Mouse (Mus musculus) hindbrain, postnatal 0 days (tissue): ENCODE results near the gene Bbs7. TPM values are rescaled to one million over a fixed set of nuclear protein-coding genes. Genes with fewer than 3 reads are reported as not detected.
A peak's percentile ranks its signal among the peaks of the same experiment; 100 is the strongest.
"Not testable (repeated sequence)": the region's sequence is repeated elsewhere in the genome, so short reads cannot be mapped to it uniquely, and the experiment has no call there.

ENCODE experiments used
- ATAC-seq: fragments of 200-750 bp; cut with Nextera tagmentation; 2 replicates; pipeline ENCODE4 v1.8.0; 2017; ENCODE audit warnings: mild to moderate bottlenecking, moderate TSS enrichment, moderate library complexity
- DNase-seq: peaks from one replicate; pipeline ENCODE4 v3.0.0-alpha.2; 2015; ENCODE audit warnings: low spot score
- H3K27ac ChIP-seq: fragments of 300-500 bp; sonication (generic); 2 replicates; pipeline ENCODE4 v1.5.1; 2014; ENCODE audit warnings: mild to moderate bottlenecking
- H3K27me3 ChIP-seq: fragments of 300-500 bp; sonication (generic); 2 replicates; pipeline ENCODE4 v1.6.1; 2014; ENCODE audit warnings: low read length, mixed read lengths; ENCODE audit not compliant: insufficient read depth
- H3K36me3 ChIP-seq: fragments of 300-500 bp; sonication (generic); 2 replicates; pipeline ENCODE4 v1.6.1; 2014; ENCODE audit warnings: low read length, mixed read lengths; ENCODE audit not compliant: insufficient read depth
- H3K4me1 ChIP-seq: fragments of 300-500 bp; sonication (generic); 2 replicates; pipeline ENCODE4 v1.6.1; 2014; ENCODE audit warnings: antibody characterized with exemption, low read length, mixed read lengths; ENCODE audit not compliant: insufficient read depth
- H3K4me2 ChIP-seq: fragments of 300-500 bp; sonication (generic); 2 replicates; pipeline ENCODE4 v1.6.1; 2014; ENCODE audit warnings: low read depth, mild to moderate bottlenecking, low read length, moderate library complexity, mixed read lengths
- H3K4me3 ChIP-seq: fragments of 300-500 bp; sonication (generic); 2 replicates; pipeline ENCODE4 v1.5.1; 2014; ENCODE audit warnings: low read length
- H3K9ac ChIP-seq: fragments of 300-500 bp; sonication (generic); replicated peaks from 2 replicates; pipeline ENCODE4 v1.6.1; 2014; ENCODE audit warnings: mild to moderate bottlenecking, low read length, moderate library complexity, mixed read lengths
- H3K9me3 ChIP-seq: fragments of 300-500 bp; sonication (generic); 2 replicates; pipeline ENCODE4 v1.6.1; 2016; ENCODE audit warnings: low read length, mixed read lengths
- CTCF ChIP-seq: IDR thresholded peaks from 2 replicates; pipeline ENCODE4 v1.5.1; 2016; ENCODE audit warnings: antibody characterized with exemption, control low read depth, low read depth
- WGBS: fragments of 180-500 bp; shearing (Covaris S2); extraction: QIAGEN DNeasy Blood & Tissue Kit; methylation state at CpG from one replicate; pipeline ENCODE4 v1.1.7; 2014; 5-methylcytosine and 5-hydroxymethylcytosine counted together
- polyA plus RNA-seq: library from polyadenylated mRNA; unstranded; fragments of >200 nt; fragmentation: Nextera tagmentation; extraction: Ambion mirVana; gene quantifications from 2 replicates; pipeline ENCODE4 v1.2.1, GENCODE M21; 2015
- total RNA-seq: library from RNA; depleted of rRNA; stranded (reverse); fragments of >200 nt; gene quantifications from 2 replicates; pipeline ENCODE4 v1.2.3, GENCODE M21; 2014; rRNA removed

Bbs7 gene
- 9.2 and 12.1 TPM in 2 replicates for total RNA-seq
- 14.2 and 17.3 TPM in 2 replicates for polyA plus RNA-seq

DNA sequence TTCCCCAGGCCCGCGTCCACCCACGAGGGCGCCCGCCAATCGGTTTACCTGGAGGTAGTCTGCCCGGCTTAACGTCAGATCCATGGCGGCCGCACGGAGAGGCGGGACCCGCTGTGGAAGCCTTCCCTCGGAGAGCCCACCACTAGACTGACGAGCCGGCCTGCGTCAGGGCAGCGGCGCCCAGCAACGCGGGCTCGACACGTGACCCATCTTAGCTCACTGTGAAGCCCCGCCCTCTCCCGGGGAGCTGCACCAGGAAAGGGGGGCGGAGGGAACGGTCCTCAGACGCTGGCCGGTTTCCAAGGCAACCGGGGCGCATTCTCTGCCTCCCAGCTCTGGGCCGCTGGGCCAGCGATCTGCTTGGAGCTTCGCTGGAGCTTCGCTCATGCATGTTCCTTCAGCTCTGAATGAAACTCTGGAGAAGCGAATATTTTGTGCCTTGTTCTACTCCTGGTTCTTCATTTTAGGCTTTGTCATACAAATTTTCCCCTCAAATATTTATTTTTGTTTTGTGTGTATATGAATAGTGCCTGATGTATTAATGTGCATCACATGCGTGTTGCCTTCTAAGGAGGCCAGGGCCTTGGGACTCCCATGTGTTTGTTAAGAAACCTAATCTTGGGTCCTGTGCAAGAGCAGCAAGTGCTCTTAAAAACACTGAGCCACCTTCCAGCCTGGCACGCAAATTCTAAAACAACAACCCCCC is at the start of gene Bbs7:
Gene Bbs7, minus strand, starts transcription at position 276 of the 706 bp plus-strand sequence.
- ATAC-seq (peak; percentile 100), DNase-seq (peak; percentile 99)
- Histone ChIP-seq H3K4me2 (peak within 1 kb of the TSS; percentile 76), H3K27ac (peak within 1 kb of the TSS; percentile 82), H3K9ac (peak within 1 kb of the TSS; percentile 80), H3K27me3 (no peaks in the 10 kb centered on the region), H3K36me3 (0 out of 2 replicates have a peak, but pooled peaks cover 6% of the 10 kb centered on the region), H3K4me3 (peak within 1 kb of the TSS; percentile 73), H3K9me3 (no peaks in the 10 kb centered on the region), H3K4me1 (no peaks in the 10 kb centered on the region)
- whole genome bisulfite sequencing, result 2% methylated on average over 38 of the region's 38 CpGs
- no peak for TF ChIP-seq CTCF

- DNase-seq, H3K4me2 ChIP-seq, H3K9me3 ChIP-seq, H3K4me3 ChIP-seq, H3K4me1 ChIP-seq, H3K36me3 ChIP-seq, H3K9ac ChIP-seq, ATAC-seq, H3K27me3 ChIP-seq, H3K27ac ChIP-seq: not testable (repeated sequence)
Observed at GRCm38 (mm10) chr3:36645245-36645559, 31.9 kb upstream of the Bbs7 start.

DNA sequence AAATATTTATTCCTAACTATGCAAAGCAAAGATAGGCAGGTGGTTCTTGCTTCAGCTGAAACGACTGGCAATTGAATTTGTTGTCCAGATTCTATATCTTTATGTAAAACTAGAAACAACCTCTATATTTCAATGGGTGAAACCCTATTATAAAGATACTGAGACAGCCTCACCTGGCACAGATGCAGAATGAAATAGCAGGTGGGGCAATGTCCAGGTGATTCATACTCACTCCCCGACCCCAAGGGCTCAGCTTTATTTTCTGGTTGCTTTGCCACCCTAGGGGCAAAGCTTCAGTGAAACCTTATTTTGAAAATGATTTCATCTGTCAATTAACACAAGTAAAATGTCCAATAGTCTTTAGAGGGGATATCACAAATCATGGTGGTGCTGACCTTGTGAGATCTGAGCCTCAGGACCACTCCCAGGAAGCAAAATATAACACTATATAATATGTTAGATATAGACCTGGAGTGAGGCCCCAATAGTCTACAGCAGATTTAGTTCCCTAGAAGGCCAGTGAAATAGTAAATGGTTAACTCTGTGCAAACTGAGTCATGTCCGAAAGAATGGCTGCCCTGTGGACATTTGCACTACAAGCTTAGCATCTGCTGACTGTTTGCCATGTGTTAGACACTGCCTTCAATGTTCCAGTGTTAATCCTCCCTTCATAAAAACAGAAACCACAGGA is 31.4 kb upstream of the Bbs7 start:
- DNase-seq (no peak), ATAC-seq (no peak)
- H3K9me3 ChIP-seq, result no peaks in the 10 kb centered on the region
- no peak for TF ChIP-seq CTCF
- H3K27me3 ChIP-seq, result no peaks in the 10 kb centered on the region
- no peak overlapping the region for H3K4me3 ChIP-seq
- H3K4me1 ChIP-seq, result no peaks in the 10 kb centered on the region
- H3K27ac ChIP-seq, result no peak overlapping the region
- no peak overlapping the region for H3K9ac ChIP-seq
- 84% methylated on average over 3 of the region's 3 CpGs for WGBS
- H3K4me2 ChIP-seq, result no peak overlapping the region
- no peaks in the 10 kb centered on the region for H3K36me3 ChIP-seq

DNA sequence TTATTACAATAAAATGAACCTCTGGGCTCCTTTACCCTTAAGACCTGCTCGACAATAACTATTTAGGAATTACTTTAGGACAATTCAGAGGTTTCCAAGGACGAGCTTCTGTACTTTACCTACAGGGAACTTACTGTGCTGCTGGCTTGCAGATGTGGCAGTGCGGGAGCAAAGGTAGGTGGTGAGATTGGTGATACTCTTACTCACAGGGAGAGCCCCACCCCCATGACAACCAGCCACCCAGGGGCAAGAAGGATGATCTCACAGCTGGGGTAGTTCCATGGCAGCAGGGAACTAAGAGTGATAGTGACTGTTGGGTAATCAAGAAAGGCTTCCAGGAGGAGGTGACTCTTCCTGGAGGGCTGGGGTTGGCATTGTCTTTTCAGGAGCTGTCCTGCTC is 30.1 kb upstream of the Bbs7 start:
- no peaks in the 10 kb centered on the region for H3K9me3 ChIP-seq
- no peak overlapping the region for H3K4me3 ChIP-seq
- H3K4me2 ChIP-seq, result no peak overlapping the region
- no peak overlapping the region for H3K9ac ChIP-seq
- ATAC-seq (no peak), DNase-seq (no peak)
- no peaks in the 10 kb centered on the region for H3K27me3 ChIP-seq
- no peaks in the 10 kb centered on the region for H3K4me1 ChIP-seq
- WGBS, result 89% methylated on average over 3 of the region's 3 CpGs
- TF ChIP-seq CTCF, result no peak
- H3K27ac ChIP-seq, result no peak overlapping the region
- H3K36me3 ChIP-seq, result no peaks in the 10 kb centered on the region

DNA sequence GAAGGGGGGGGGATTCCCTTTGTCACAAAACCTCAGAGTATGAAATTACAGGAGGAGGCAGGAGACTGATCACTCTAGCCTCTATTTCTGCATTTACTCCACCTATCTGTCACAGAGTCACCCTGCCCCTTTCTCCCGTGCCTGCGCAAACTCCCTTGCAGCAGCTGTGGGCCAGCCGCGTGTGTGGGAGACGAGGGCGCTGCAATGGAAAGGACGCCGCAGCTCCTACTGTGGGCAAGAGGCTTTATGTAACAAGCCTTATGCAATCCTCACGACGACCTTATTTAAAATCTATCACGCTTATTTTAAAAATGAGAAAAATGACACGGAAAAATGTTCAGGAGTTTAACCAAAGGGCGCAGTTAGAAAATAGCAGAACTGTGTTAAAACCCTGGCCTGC is 29.5 kb upstream of the Bbs7 start:
- no peaks in the 10 kb centered on the region for H3K36me3 ChIP-seq
- H3K27ac ChIP-seq, result no peak overlapping the region
- no peak overlapping the region for H3K4me3 ChIP-seq
- no peak for TF ChIP-seq CTCF
- ATAC-seq (no peak), DNase-seq (no peak)
- no peaks in the 10 kb centered on the region for H3K27me3 ChIP-seq
- H3K9ac ChIP-seq, result no peak overlapping the region
- no peak overlapping the region for H3K4me2 ChIP-seq
- 71% methylated on average over 13 of the region's 13 CpGs for WGBS
- H3K4me1 ChIP-seq, result no peaks in the 10 kb centered on the region
- no peaks in the 10 kb centered on the region for H3K9me3 ChIP-seq

DNA sequence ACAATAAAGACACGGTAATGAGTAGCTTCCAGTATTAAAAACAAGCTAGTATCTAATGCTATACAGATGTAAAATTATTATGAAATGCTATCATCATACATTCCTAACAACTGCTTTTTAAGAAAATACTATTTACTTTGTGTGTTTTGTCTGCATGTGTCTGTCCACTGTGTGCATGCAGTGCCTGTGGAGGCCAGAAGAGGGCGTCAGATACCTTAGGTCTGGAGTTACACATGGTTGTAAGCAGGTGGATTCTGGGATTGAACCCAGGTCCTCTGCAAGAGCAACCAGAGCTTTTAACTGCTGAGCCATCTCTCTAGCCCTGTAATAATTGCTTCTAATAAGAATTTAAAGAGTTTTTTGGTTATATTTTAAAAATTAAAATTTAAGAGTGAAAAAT is 27.5 kb upstream of the Bbs7 start:
- Histone ChIP-seq H3K4me2 (no peak overlapping the region), H3K4me1 (no peaks in the 10 kb centered on the region), H3K4me3 (no peak overlapping the region), H3K9ac (no peak overlapping the region), H3K9me3 (no peaks in the 10 kb centered on the region), H3K27ac (no peak overlapping the region), H3K27me3 (no peaks in the 10 kb centered on the region), H3K36me3 (no peaks in the 10 kb centered on the region)
- DNase-seq (peak; percentile 9), ATAC-seq (no peak)
- TF ChIP-seq CTCF, result peak; percentile 53
- 59% methylated on average over 2 of the region's 2 CpGs for WGBS

GRCm38 (mm10) chr3:36635449-36635848 is 22.2 kb upstream of the Bbs7 start:
- no peak overlapping the region for H3K27ac ChIP-seq
- peak; percentile 75 for DNase-seq
- H3K9me3 ChIP-seq, result no peaks in the 10 kb centered on the region
- peak; percentile 93 for TF ChIP-seq CTCF
- ATAC-seq, result peak; percentile 90
- H3K9ac ChIP-seq, result no peak overlapping the region
- H3K4me1 ChIP-seq, result no peaks in the 10 kb centered on the region
- 16% methylated on average over 4 of the region's 4 CpGs for WGBS
- no peaks in the 10 kb centered on the region for H3K27me3 ChIP-seq
- no peak overlapping the region for H3K4me2 ChIP-seq
- no peaks in the 10 kb centered on the region for H3K36me3 ChIP-seq
- H3K4me3 ChIP-seq, result no peak overlapping the region
